Mouse (Mus musculus): ENCODE measurements around the gene Afmid.
"Not testable (repeated sequence)": the region's sequence is repeated elsewhere in the genome, so short reads cannot be mapped to it uniquely, and the experiment has no call there.

The Afmid gene

GRCm38 (mm10) chr11:117796954-117797353, 28.8 kb upstream of the Afmid start:
- DNase-seq = no peak

- peak; percentile 42 for DNase-seq
Observed at GRCm38 (mm10) chr11:117797511-117798159, 28.1 kb upstream of the Afmid start, which contains the start of gene 6030468B19Rik. 6030468B19Rik (plus strand) TSS chr11:117797660.

GRCm38 (mm10) chr11:117798160-117798541, 27.6 kb upstream of the Afmid start:
- peak; percentile 42 for DNase-seq

GRCm38 (mm10) chr11:117799174-117799573, 26.6 kb upstream of the Afmid start:
- no peak for DNase-seq

- DNase-seq = no peak
Observed at GRCm38 (mm10) chr11:117800038-117800437, 25.7 kb upstream of the Afmid start.

GRCm38 (mm10) chr11:117801650-117802049, 24.1 kb upstream of the Afmid start:
- DNase-seq = no peak

- no peak for DNase-seq
Observed at GRCm38 (mm10) chr11:117803166-117803688, 22.5 kb upstream of the Afmid start.

GRCm38 (mm10) chr11:117806781-117807180, 18.9 kb upstream of the Afmid start:
- no peak for DNase-seq

GRCm38 (mm10) chr11:117809407-117810311, 16.1 kb upstream of the Afmid start, which contains the start of the genes Gm20708 and Syngr2:
Gm20708 (plus strand) TSS chr11:117809668.
Syngr2 (plus strand) TSS chr11:117809668.
- peak; percentile 83 for DNase-seq

GRCm38 (mm10) chr11:117810401-117811046, 15.2 kb upstream of the Afmid start:
- peak; percentile 86 for DNase-seq

- no peak for DNase-seq
Observed at GRCm38 (mm10) chr11:117813867-117814266, 11.9 kb upstream of the Afmid start.

- no peak for DNase-seq
Observed at GRCm38 (mm10) chr11:117814704-117815366, 10.9 kb upstream of the Afmid start.

GRCm38 (mm10) chr11:117815850-117816249, 9.9 kb upstream of the Afmid start:
- not testable (repeated sequence) for DNase-seq

GRCm38 (mm10) chr11:117816389-117816996, 9.2 kb upstream of the Afmid start:
- no peak for DNase-seq

- DNase-seq = no peak
Observed at GRCm38 (mm10) chr11:117819095-117819494, 6.6 kb upstream of the Afmid start.

- DNase-seq = no peak
Observed at GRCm38 (mm10) chr11:117820173-117820572, 5.6 kb upstream of the Afmid start.

- no peak for DNase-seq
Observed at GRCm38 (mm10) chr11:117821868-117822267, 3.9 kb upstream of the Afmid start.

GRCm38 (mm10) chr11:117822728-117823241, 2.9 kb upstream of the Afmid start:
- no peak for DNase-seq

GRCm38 (mm10) chr11:117823411-117823810, 2.3 kb upstream of the Afmid start:
- no peak for DNase-seq

- peak; percentile 88 for DNase-seq
Observed at GRCm38 (mm10) chr11:117824060-117824969, 1.4 kb upstream of the Afmid start.

GRCm38 (mm10) chr11:117826164-117826563, 440 bp downstream of the Afmid start:
- DNase-seq = no peak

All from thymus, postnatal 4 days (tissue).